Mouse (Mus musculus): ENCODE measurements around the gene Slc25a44.

Slc25a44 gene

GRCm38 (mm10) chr3:88424605-88425329 is at the start of gene Slc25a44:
Gene Slc25a44 (minus strand): TSS chr3:88425139.
- in situ Hi-C loops (cut with MboI, MseI) = no loop called here

GRCm38 (mm10) chr3:88473571-88473970 is 48.6 kb upstream of the Slc25a44 start:
- in situ Hi-C loops (cut with MboI, MseI) = loop anchor here (5.0 kb wide), 1 partner anchor 66 kb away; no protein-coding TSS in a partner anchor

- in situ Hi-C loops (cut with MboI, MseI) = loop anchor here (5.0 kb wide), 1 partner anchor 66 kb away; no protein-coding TSS in a partner anchor
Observed at GRCm38 (mm10) chr3:88473020-88473419, 48.1 kb upstream of the Slc25a44 start.

GRCm38 (mm10) chr3:88470943-88471479 is 46.1 kb upstream of the Slc25a44 start:
- in situ Hi-C loops (cut with MboI, MseI) = loop anchor here (5.0 kb wide), 1 partner anchor 64 kb away; no protein-coding TSS in a partner anchor

GRCm38 (mm10) chr3:88469466-88469865 is 44.5 kb upstream of the Slc25a44 start:
- in situ Hi-C loops (cut with MboI, MseI) = no loop called here

- in situ Hi-C loops (cut with MboI, MseI) = no loop called here
Observed at GRCm38 (mm10) chr3:88467116-88467824, 42.3 kb upstream of the Slc25a44 start.

GRCm38 (mm10) chr3:88465127-88465526 is 40.2 kb upstream of the Slc25a44 start:
- in situ Hi-C loops (cut with MboI, MseI) = no loop called here

- in situ Hi-C loops (cut with MboI, MseI) = no loop called here
Observed at GRCm38 (mm10) chr3:88464425-88464824, 39.5 kb upstream of the Slc25a44 start.

GRCm38 (mm10) chr3:88460983-88461696 is 36.2 kb upstream of the Slc25a44 start, which contains the start of gene Sema4a:
Gene Sema4a (minus strand): TSS chr3:88461182.
- in situ Hi-C loops (cut with MboI, MseI) = no loop called here

- in situ Hi-C loops (cut with MboI, MseI) = no loop called here
Observed at GRCm38 (mm10) chr3:88460029-88460428, 35.1 kb upstream of the Slc25a44 start.

GRCm38 (mm10) chr3:88458778-88459219 is 33.9 kb upstream of the Slc25a44 start:
- in situ Hi-C loops (cut with MboI, MseI) = no loop called here

GRCm38 (mm10) chr3:88456746-88457532 is 32.0 kb upstream of the Slc25a44 start:
- in situ Hi-C loops (cut with MboI, MseI) = no loop called here

GRCm38 (mm10) chr3:88456313-88456712 is 31.4 kb upstream of the Slc25a44 start:
- in situ Hi-C loops (cut with MboI, MseI) = no loop called here

GRCm38 (mm10) chr3:88455588-88456264 is 30.8 kb upstream of the Slc25a44 start:
- in situ Hi-C loops (cut with MboI, MseI) = no loop called here

GRCm38 (mm10) chr3:88454762-88455587 is 30.0 kb upstream of the Slc25a44 start:
- in situ Hi-C loops (cut with MboI, MseI) = no loop called here

GRCm38 (mm10) chr3:88453986-88454385 is 29.0 kb upstream of the Slc25a44 start:
- in situ Hi-C loops (cut with MboI, MseI) = no loop called here

- in situ Hi-C loops (cut with MboI, MseI) = no loop called here
Observed at GRCm38 (mm10) chr3:88453369-88453768, 28.4 kb upstream of the Slc25a44 start.

GRCm38 (mm10) chr3:88452716-88453115 is 27.8 kb upstream of the Slc25a44 start:
- in situ Hi-C loops (cut with MboI, MseI) = no loop called here

- in situ Hi-C loops (cut with MboI, MseI) = no loop called here
Observed at GRCm38 (mm10) chr3:88452246-88452645, 27.3 kb upstream of the Slc25a44 start.

Measured in regulatory T cell (primary cell).